Mouse (Mus musculus) kidney, embryonic 14.5 days (tissue): Measurements from ENCODE around the gene Obp2a. TPM values are rescaled to one million over a fixed set of nuclear protein-coding genes. Genes with fewer than 3 reads are reported as not detected.

Source experiments
- ATAC-seq: fragments of 200-750 bp; cut with Nextera tagmentation; 2 replicates; pipeline ENCODE4 v1.8.0; 2017; ENCODE audit warnings: moderate number of reproducible peaks, mild to moderate bottlenecking, moderate TSS enrichment, moderate library complexity; ENCODE audit not compliant: low FRiP score, low TSS enrichment
- H3K27ac ChIP-seq: fragments of 300-500 bp; sonication (generic); 2 replicates; pipeline ENCODE4 v1.5.1; 2014; ENCODE audit warnings: low read depth, mild to moderate bottlenecking, low read length, moderate library complexity, mixed read lengths
- H3K27me3 ChIP-seq: fragments of 300-500 bp; sonication (generic); 2 replicates; pipeline ENCODE4 v1.6.1; 2014; ENCODE audit warnings: mild to moderate bottlenecking, low read length; ENCODE audit not compliant: control insufficient read depth, insufficient read depth
- H3K36me3 ChIP-seq: fragments of 300-500 bp; sonication (generic); 2 replicates; pipeline ENCODE4 v1.6.1; 2014; ENCODE audit warnings: low read length, mixed read lengths; ENCODE audit not compliant: control insufficient read depth, insufficient read depth
- H3K4me1 ChIP-seq: fragments of 300-500 bp; sonication (generic); 2 replicates; pipeline ENCODE4 v1.6.1; 2014; ENCODE audit warnings: low read length, mixed read lengths; ENCODE audit not compliant: control insufficient read depth, insufficient read depth
- H3K4me2 ChIP-seq: fragments of 300-500 bp; sonication (generic); replicated peaks from 2 replicates; pipeline ENCODE4 v1.6.1; 2014; ENCODE audit warnings: low read depth, mild to moderate bottlenecking, low read length
- H3K4me3 ChIP-seq: fragments of 300-500 bp; sonication (generic); 2 replicates; pipeline ENCODE4 v1.5.1; 2014; ENCODE audit warnings: mild to moderate bottlenecking, low read length
- H3K9ac ChIP-seq: fragments of 300-500 bp; sonication (generic); 2 replicates; pipeline ENCODE4 v1.6.1; 2014; ENCODE audit warnings: low read depth, mild to moderate bottlenecking, low read length, moderate library complexity
- H3K9me3 ChIP-seq: fragments of 300-500 bp; sonication (generic); 2 replicates; pipeline ENCODE4 v1.6.1; 2016; ENCODE audit warnings: low read length; ENCODE audit not compliant: control insufficient read depth
- WGBS: fragments of 180-500 bp; shearing (Covaris S2); extraction: QIAGEN DNeasy Blood & Tissue Kit; methylation state at CpG from one replicate; pipeline ENCODE4 v1.1.7; 2014; 5-methylcytosine and 5-hydroxymethylcytosine counted together
- polyA plus RNA-seq: library from polyadenylated mRNA; unstranded; fragments of >200 nt; fragmentation: Nextera tagmentation; extraction: Ambion mirVana; gene quantifications from 2 replicates; pipeline ENCODE4 v1.2.1, GENCODE M21; 2014

Gene Obp2a
- polyA plus RNA-seq, 1 experiment from 2014 or later, result not detected

DNA sequence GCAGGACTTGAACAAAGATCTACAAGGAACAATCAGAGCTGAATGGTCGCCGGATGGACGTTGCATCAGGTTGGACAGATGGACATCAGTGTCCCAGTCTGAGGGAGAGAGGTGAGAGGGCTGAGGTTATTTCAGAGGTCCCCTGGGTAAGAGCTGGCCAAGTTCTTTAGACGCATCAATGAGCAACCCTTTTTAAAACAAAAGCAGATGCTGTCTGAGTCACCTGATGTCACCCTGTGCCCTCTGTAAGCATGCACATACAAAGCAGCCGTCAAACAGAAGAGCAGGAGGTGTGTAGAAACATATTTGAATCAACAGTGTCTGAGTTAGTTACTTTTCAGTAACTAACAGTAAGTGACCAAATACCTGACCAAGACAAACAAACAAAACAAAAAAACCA is 35.7 kb upstream of the Obp2a start:
- Histone ChIP-seq H3K4me1 (no peaks in the 10 kb centered on the region), H3K27me3 (no peaks in the 10 kb centered on the region)
- no peak for ATAC-seq

DNA sequence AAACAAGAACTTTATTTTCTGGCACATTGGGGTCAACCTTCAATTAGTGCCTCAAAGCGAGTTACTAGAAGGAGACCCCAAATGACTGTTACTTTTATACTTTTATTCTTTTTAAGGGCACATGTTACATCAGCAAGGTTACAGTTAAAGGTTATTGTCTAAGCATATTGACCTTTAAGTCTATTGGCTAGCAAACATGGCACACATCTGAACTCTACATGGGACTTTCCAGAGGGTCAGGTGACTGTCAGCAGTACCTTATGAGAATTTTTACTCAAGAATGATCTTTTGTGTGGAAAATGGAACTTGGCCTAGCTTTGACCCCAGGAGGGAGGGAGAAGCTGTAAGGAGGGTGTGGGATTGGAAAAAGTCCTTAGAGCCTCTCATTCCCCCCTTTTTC is 33.3 kb upstream of the Obp2a start:
- no peak overlapping the region for H3K27ac ChIP-seq
- H3K4me3 ChIP-seq, result no peak overlapping the region
- no peak overlapping the region for H3K4me2 ChIP-seq
- 66% methylated on average over 1 of the region's 1 CpGs for WGBS
- no peaks in the 10 kb centered on the region for H3K36me3 ChIP-seq
- H3K9me3 ChIP-seq, result no peaks in the 10 kb centered on the region
- no peak overlapping the region for H3K9ac ChIP-seq
- no peaks in the 10 kb centered on the region for H3K27me3 ChIP-seq
- no peaks in the 10 kb centered on the region for H3K4me1 ChIP-seq
- no peak for ATAC-seq

More for the DNA sequence above, 35.7 kb upstream of the Obp2a start:
- WGBS, result 81% methylated on average over 5 of the region's 5 CpGs
- H3K36me3 ChIP-seq, result no peaks in the 10 kb centered on the region
- H3K4me2 ChIP-seq, result no peak overlapping the region
- no peak overlapping the region for H3K4me3 ChIP-seq
- H3K9ac ChIP-seq, result no peak overlapping the region
- H3K9me3 ChIP-seq, result no peaks in the 10 kb centered on the region
- H3K27ac ChIP-seq, result no peak overlapping the region

DNA sequence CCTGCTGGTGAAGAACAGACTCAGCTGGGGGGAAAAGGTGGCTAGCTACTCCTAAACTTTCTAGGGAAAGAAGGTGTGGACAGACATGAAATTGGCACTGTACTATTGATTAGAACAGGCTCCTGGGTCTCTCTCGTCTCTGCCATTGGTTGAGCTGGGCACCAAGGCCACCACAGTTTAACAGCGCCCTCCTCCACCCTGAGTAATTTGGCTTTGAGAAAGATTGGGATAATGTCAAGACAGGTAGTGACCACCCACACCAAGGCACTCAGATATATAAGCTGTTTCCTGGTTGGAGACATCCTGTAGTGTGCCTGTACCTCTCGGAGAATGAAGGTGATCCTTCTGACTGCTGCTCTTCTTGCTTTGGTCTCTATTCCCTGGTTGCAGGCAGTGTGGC is 23.4 kb upstream of the Obp2a start, which contains the start of gene Lcn6:
Lcn6 (plus strand) TSS at position 301 of the 400 bp plus-strand sequence.
- Histone ChIP-seq H3K4me3 (no peak within 1 kb of the TSS), H3K36me3 (no peaks in the 10 kb centered on the region), H3K9me3 (no peaks in the 10 kb centered on the region), H3K4me2 (no peak within 1 kb of the TSS), H3K27ac (no peak within 1 kb of the TSS), H3K9ac (no peak within 1 kb of the TSS), H3K4me1 (no peaks in the 10 kb centered on the region), H3K27me3 (no peaks in the 10 kb centered on the region)
- WGBS, result 89% methylated on average over 3 of the region's 3 CpGs
- ATAC-seq, result no peak

DNA sequence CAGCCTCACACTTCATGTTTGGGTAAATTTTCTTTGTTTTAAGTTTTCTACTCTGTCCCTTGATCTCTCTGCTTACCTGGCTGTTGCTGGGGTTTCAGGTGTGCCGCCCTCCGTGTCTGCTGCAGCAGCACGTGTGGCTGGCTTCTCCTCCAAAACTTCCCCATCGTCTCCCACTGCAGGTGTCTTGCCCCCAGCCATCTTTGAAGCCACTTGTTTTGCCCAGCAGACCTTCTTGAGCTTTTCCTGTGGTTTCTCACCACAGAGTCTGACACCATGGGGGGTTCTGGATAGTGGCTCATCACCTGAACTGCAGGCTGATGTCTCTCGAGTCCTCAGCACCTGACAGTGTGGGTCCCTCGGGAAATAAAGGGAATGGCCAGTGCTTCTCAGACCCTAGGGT is 20.3 kb upstream of the Obp2a start:
- no peak overlapping the region for H3K9ac ChIP-seq
- no peak for ATAC-seq
- no peaks in the 10 kb centered on the region for H3K36me3 ChIP-seq
- no peak overlapping the region for H3K4me2 ChIP-seq
- no peaks in the 10 kb centered on the region for H3K9me3 ChIP-seq
- no peaks in the 10 kb centered on the region for H3K27me3 ChIP-seq
- H3K4me1 ChIP-seq, result no peaks in the 10 kb centered on the region
- WGBS, result 86% methylated on average over 6 of the region's 6 CpGs
- H3K4me3 ChIP-seq, result no peak overlapping the region
- no peak overlapping the region for H3K27ac ChIP-seq

DNA sequence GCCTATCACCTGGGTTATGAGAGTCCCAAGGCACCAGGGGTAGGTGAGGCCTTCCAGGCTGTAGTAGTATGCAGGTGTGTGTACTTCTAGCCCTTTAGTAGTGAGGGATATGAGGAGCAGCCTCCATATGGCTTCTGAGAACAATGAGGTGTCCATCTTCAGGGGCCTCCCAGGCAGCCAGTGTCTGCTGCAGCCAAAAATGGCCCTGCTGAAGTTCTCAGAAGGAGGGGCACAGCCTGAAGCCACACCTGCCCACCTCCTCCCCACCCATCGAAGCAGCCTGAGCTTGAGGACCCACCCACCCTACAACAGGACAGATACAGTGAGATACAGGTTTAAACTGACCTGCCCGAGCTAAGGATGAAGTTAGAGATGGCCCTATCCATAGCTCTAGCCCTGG is 17.4 kb upstream of the Obp2a start, which contains the start of gene Lcn10:
Lcn10 (plus strand) TSS at position 301 of the 400 bp plus-strand sequence.
- H3K27ac ChIP-seq, result no peak within 1 kb of the TSS
- ATAC-seq, result no peak
- H3K9ac ChIP-seq, result no peak within 1 kb of the TSS
- no peak within 1 kb of the TSS for H3K4me2 ChIP-seq
- H3K36me3 ChIP-seq, result no peaks in the 10 kb centered on the region
- 77% methylated on average over 2 of the region's 2 CpGs for WGBS
- H3K4me1 ChIP-seq, result no peaks in the 10 kb centered on the region
- H3K27me3 ChIP-seq, result no peaks in the 10 kb centered on the region
- H3K4me3 ChIP-seq, result no peak within 1 kb of the TSS
- H3K9me3 ChIP-seq, result no peaks in the 10 kb centered on the region

DNA sequence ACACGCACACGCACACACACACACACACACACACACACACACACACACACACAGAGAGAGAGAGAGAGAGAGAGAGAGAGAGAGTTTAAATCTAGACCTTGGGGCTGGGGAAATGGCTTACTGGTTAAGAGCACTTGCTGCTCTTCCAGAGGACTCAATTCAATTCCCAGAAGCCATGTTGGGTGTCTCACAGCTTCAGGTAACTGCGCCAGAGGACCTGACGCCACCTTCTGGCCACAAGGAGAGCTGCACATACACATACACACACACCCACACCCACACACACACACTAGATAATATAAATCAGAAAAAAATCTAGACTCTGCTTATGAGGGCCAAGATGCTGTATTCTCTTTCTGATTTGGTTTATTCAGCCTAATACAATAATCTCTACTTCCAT is 12.9 kb upstream of the Obp2a start:
- no peak overlapping the region for H3K27ac ChIP-seq
- no peak overlapping the region for H3K9ac ChIP-seq
- WGBS, result 69% methylated on average over 4 of the region's 4 CpGs
- H3K9me3 ChIP-seq, result no peaks in the 10 kb centered on the region
- H3K4me3 ChIP-seq, result no peak overlapping the region
- no peaks in the 10 kb centered on the region for H3K27me3 ChIP-seq
- no peaks in the 10 kb centered on the region for H3K36me3 ChIP-seq
- no peaks in the 10 kb centered on the region for H3K4me1 ChIP-seq
- no peak for ATAC-seq
- no peak overlapping the region for H3K4me2 ChIP-seq

DNA sequence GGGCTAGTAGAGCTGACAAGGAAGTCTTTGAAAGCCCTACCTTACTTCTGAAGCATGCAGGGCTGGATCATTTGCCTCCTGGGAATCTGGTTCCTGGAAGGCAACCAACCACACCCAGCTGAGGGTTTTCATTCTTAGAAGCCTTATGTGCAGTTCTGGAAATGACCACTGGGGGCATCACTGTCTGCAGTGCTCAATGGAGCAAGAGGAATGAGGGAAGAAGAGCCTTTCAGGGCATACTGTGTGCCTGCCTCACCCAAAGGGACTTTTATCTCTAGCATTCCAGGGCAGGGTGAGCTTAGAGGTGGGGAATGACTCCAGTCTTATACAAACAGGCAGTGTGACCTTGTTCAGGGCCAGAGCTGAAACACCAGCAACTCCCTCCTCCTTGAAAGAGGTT is 5.2 kb upstream of the Obp2a start:
- no peak for ATAC-seq
- Histone ChIP-seq H3K4me2 (no peak overlapping the region), H3K36me3 (no peaks in the 10 kb centered on the region), H3K27ac (no peak overlapping the region), H3K9me3 (no peaks in the 10 kb centered on the region), H3K4me3 (no peak overlapping the region), H3K27me3 (no peaks in the 10 kb centered on the region), H3K4me1 (no peaks in the 10 kb centered on the region), H3K9ac (no peak overlapping the region)

DNA sequence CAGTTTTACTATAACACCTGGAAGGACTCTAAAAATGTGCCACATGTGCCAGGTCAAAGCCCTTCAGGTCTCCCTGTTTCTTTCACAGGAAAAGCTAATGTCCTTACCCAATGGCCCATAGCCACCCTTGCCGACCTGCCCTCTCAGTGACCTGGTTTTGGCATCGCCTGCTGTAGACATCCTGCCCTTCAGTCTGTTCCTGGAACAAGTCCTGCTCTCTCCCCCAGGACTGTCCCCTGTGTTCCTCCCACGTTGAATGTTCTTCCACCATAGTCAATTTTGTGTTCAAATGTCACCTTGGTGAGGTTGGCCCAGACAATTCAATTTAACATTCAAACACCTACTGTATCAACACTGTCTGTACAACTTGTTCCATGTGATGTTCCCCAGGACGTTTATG is 2.9 kb upstream of the Obp2a start:
- H3K9me3 ChIP-seq, result no peaks in the 10 kb centered on the region
- 25% methylated on average over 4 of the region's 4 CpGs for whole genome bisulfite sequencing
- H3K4me1 ChIP-seq, result no peaks in the 10 kb centered on the region
- ATAC-seq, result no peak
- no peaks in the 10 kb centered on the region for H3K27me3 ChIP-seq
- no peak overlapping the region for H3K9ac ChIP-seq
- no peaks in the 10 kb centered on the region for H3K36me3 ChIP-seq
- H3K4me2 ChIP-seq, result no peak overlapping the region
- H3K4me3 ChIP-seq, result no peak overlapping the region
- H3K27ac ChIP-seq, result no peak overlapping the region

DNA sequence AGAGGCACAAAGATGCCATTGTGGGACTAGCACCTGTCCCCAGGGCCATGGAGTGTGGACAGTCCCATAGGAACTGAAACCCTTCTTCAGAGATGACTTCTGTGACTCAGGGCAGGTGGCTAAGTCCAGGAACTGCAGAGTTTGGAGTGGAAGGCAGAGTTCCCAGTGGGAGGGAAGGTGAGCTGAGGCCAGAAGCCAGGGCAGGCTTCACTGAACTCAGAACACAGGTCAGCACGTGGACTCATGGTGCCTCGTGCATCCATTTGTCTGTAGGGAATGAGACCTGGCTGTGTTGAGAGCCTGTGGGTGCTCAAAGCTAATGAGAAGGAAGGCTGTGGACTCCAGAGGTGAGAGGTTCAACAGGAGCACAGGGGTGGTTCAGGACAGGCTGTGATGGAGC is 1.1 kb upstream of the Obp2a start:
- no peaks in the 10 kb centered on the region for H3K36me3 ChIP-seq
- no peak overlapping the region for H3K4me2 ChIP-seq
- H3K27ac ChIP-seq, result no peak overlapping the region
- no peak overlapping the region for H3K4me3 ChIP-seq
- H3K9ac ChIP-seq, result no peak overlapping the region
- WGBS, result 68% methylated on average over 2 of the region's 2 CpGs
- no peaks in the 10 kb centered on the region for H3K9me3 ChIP-seq
- no peak for ATAC-seq
- H3K4me1 ChIP-seq, result no peaks in the 10 kb centered on the region
- no peaks in the 10 kb centered on the region for H3K27me3 ChIP-seq

DNA sequence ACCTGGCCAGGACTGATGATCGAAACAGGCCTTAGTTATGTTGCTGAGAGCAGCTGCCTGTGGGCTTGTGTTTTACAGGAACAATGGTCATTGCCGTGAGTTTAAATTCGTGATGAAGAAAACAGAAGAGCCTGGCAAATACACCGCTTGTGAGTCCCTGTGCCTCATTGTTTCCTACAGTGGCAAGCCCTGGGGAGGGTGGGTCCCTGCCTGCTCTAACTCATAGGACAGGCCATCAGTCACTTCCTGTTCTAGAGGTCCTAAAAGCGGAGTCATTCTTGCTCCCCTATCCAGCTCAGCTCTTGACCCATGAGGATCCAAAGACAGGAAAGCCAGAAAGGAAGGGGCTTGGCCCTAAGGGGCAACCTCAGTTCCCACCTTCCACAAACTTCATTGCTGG is 1.2 kb downstream of the Obp2a start:
- H3K4me3 ChIP-seq, result no peak overlapping the region
- no peaks in the 10 kb centered on the region for H3K27me3 ChIP-seq
- no peak overlapping the region for H3K27ac ChIP-seq
- no peak for ATAC-seq
- H3K36me3 ChIP-seq, result no peaks in the 10 kb centered on the region
- 84% methylated on average over 5 of the region's 5 CpGs for WGBS
- no peak overlapping the region for H3K9ac ChIP-seq
- no peak overlapping the region for H3K4me2 ChIP-seq
- H3K9me3 ChIP-seq, result no peaks in the 10 kb centered on the region
- H3K4me1 ChIP-seq, result no peaks in the 10 kb centered on the region
